Mouse (Mus musculus) heart, adult 18-20 months (tissue): ENCODE measurements at regions not wholly inside any gene's neighbourhood (a gene's known extent, or its start where the extent isn't known, plus 50 kb on each side); places are given as distances from the start of the nearest gene placed in this dataset.
A peak's percentile ranks its signal among the peaks of the same experiment; 100 is the strongest.

ENCODE experiments used
- DNase-seq, 2 experiments: peaks; one replicate each; pipeline ENCODE4 v3.0.0; 2021 to 2022; ENCODE audit warnings: mixed read lengths in 1 of 2

GRCm38 (mm10) chr4:45746451-45746850 is 52.4 kb upstream of the Aldh1b1 start:
- no peak for DNase-seq

- DNase-seq, result no peak
Observed at GRCm38 (mm10) chr4:45745746-45746145, 53.1 kb upstream of the Aldh1b1 start.

- DNase-seq, result no peak
Observed at GRCm38 (mm10) chr4:45744849-45745407, 53.9 kb upstream of the Aldh1b1 start.

- no peak for DNase-seq
Observed at GRCm38 (mm10) chr4:45740779-45741365, 58.0 kb upstream of the Aldh1b1 start.

- DNase-seq, result no peak
Observed at GRCm38 (mm10) chr4:45740319-45740718, 58.5 kb upstream of the Aldh1b1 start.

GRCm38 (mm10) chr4:45739696-45740095 is 59.1 kb upstream of the Aldh1b1 start:
- peak; percentile 65 to 75 for DNase-seq

- no peak for DNase-seq
Observed at GRCm38 (mm10) chr4:45739168-45739567, 59.7 kb upstream of the Aldh1b1 start.

- DNase-seq, result no peak
Observed at GRCm38 (mm10) chr4:45738746-45739145, 60.1 kb upstream of the Aldh1b1 start.

- DNase-seq, result no peak
Observed at GRCm38 (mm10) chr4:45736215-45736815, 62.5 kb upstream of the Aldh1b1 start.

- DNase-seq, result no peak
Observed at GRCm38 (mm10) chr4:45734011-45734410, 64.8 kb upstream of the Aldh1b1 start.

GRCm38 (mm10) chr4:45730862-45731831 is 67.7 kb upstream of the Aldh1b1 start:
- peak in 1 of 2 experiments; percentile 39 for DNase-seq

GRCm38 (mm10) chr4:45729801-45730200 is 69.0 kb upstream of the Aldh1b1 start:
- DNase-seq, result no peak

- no peak for DNase-seq
Observed at GRCm38 (mm10) chr4:45728825-45729224, 70.0 kb upstream of the Aldh1b1 start.

- DNase-seq, result no peak
Observed at GRCm38 (mm10) chr4:45727915-45728314, 70.9 kb upstream of the Aldh1b1 start.

GRCm38 (mm10) chr4:45727474-45727873 is 71.3 kb upstream of the Aldh1b1 start:
- no peak for DNase-seq

GRCm38 (mm10) chr4:45726783-45727182 is 72.0 kb upstream of the Aldh1b1 start:
- no peak for DNase-seq

- peak; percentile 17 to 35 for DNase-seq
Observed at GRCm38 (mm10) chr4:45725055-45725910, 73.5 kb upstream of the Aldh1b1 start.

- no peak for DNase-seq
Observed at GRCm38 (mm10) chr4:45720352-45720751, 78.5 kb upstream of the Aldh1b1 start.

GRCm38 (mm10) chr4:45719564-45719963 is 79.3 kb upstream of the Aldh1b1 start:
- no peak for DNase-seq

GRCm38 (mm10) chr4:45715878-45716277 is 82.9 kb upstream of the Aldh1b1 start:
- no peak for DNase-seq

- no peak for DNase-seq
Observed at GRCm38 (mm10) chr4:45713837-45714508, 84.8 kb upstream of the Aldh1b1 start.
